Mouse (Mus musculus) ES-E14 (cell line): ENCODE data around the gene Arhgap33.

Experiments used
- CHD2 ChIP-seq: IDR thresholded peaks from 2 replicates; pipeline ENCODE4 v1.6.1; 2014; ENCODE audit warnings: mild to moderate bottlenecking, low read depth, low read length, inconsistent platforms
- HCFC1 ChIP-seq: IDR thresholded peaks from 2 replicates; pipeline ENCODE4 v1.6.1; 2012; ENCODE audit warnings: low read length, inconsistent platforms, borderline replicate concordance; ENCODE audit not compliant: insufficient read depth
- ZC3H11A ChIP-seq: IDR thresholded peaks from 2 replicates; pipeline ENCODE4 v1.6.1; 2012; ENCODE audit warnings: low read depth, mild to moderate bottlenecking, inconsistent platforms, low read length, borderline replicate concordance
- ZNF384 ChIP-seq: IDR thresholded peaks from 2 replicates; pipeline ENCODE4 v1.6.1; 2012; ENCODE audit warnings: low read depth, low read length, inconsistent platforms

GRCm38 (mm10) chr7:30572969-30573368, 38.1 kb upstream of the Arhgap33 start:
- TF ChIP-seq HCFC1 = no peak
- TF ChIP-seq ZC3H11A = no peak
- no peak for TF ChIP-seq ZNF384
- no peak for TF ChIP-seq CHD2
